Mouse (Mus musculus) c-Kit-negative CD71-positive TER-119-positive erythroid progenitor cells, embryonic 14.5 days (primary cell): Measurements from ENCODE around the gene Hspa1l.
"Not testable (repeated sequence)": the region's sequence is repeated elsewhere in the genome, so short reads cannot be mapped to it uniquely, and the experiment has no call there.

Experiments used
- DNase-seq: peaks from one replicate; pipeline ENCODE4 v3.0.0-alpha.2; 2013; ENCODE audit warnings: low read depth, low spot score

Gene Hspa1l

GRCm38 (mm10) chr17:34975581-34976492 is 3.3 kb downstream of the Hspa1l start:
- DNase-seq: no peak

DNA sequence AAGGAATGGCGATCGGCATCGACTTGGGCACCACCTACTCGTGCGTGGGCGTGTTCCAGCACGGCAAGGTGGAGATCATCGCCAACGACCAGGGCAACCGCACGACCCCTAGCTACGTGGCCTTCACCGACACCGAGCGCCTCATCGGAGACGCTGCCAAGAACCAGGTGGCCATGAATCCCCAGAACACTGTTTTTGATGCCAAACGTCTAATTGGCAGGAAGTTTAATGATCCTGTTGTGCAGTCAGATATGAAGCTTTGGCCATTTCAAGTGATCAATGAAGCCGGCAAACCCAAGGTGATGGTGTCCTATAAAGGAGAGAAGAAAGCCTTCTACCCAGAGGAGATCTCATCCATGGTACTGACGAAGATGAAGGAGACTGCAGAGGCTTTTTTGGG is 4.5 kb downstream of the Hspa1l start:
- DNase-seq: no peak

DNA sequence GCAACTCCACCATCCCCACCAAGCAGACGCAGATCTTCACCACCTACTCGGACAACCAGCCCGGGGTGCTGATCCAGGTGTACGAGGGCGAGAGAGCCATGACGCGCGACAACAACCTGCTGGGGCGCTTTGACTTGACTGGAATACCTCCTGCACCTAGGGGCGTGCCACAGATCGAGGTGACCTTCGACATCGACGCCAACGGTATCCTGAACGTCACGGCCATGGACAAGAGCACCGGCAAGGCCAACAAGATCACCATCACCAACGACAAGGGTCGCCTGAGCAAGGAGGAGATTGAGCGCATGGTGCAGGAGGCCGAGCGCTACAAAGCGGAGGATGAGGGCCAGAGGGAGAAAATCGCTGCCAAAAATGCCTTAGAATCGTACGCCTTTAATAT is 5.7 kb downstream of the Hspa1l start:
- DNase-seq: no peak

GRCm38 (mm10) chr17:34979631-34980030 is 7.1 kb downstream of the Hspa1l start:
- no peak for DNase-seq

DNA sequence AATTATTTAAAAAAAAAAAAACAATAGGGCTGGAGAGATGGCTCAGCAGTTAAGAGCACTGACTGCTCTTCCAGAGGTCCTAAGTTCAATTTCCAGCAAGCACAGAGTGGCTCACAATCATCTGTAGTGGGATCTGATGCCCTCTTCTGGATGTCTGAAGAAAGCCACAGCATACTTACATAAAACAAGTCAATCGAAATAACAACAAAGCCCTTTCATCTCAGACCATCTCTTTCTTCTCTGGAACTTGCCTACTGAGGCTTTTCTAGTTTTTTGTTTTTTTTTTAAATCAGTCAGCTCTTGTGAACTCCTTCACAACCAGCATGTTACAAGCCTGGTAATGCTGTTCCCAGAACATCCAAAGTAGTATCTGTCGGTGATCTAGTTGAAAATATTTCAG is 8.2 kb downstream of the Hspa1l start:
- no peak for DNase-seq

DNA sequence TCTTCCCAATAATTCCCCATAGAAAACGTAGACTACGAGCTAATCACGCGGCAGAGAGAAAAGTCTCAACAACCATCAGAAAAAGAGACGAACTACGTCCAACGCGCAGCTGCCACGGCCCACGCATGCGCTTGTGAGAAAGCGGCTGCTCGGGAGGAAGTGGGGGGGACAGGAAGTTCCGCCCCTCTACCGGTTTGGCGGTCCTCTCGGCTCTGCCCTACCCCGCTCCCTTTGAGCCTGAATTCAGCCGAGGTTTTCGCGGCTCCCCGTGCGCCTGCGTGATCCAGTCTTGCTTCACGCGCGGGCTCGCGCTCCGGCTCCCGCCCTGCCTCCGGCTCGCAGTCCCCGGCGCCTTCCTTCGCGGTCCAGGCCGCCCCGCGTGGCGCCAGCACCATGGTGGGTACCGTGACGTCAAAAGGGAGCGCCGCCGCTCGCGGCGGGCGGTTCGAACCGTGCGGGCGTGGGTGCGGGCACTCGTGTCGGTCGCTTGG is 9.2 kb downstream of the Hspa1l start, which contains the start of gene Lsm2:
TSS of gene Lsm2 (plus strand) at position 173 of the 491 bp plus-strand sequence.
- DNase-seq: peak; percentile 78

GRCm38 (mm10) chr17:34982328-34982727 is 9.8 kb downstream of the Hspa1l start:
- DNase-seq: no peak

- DNase-seq: no peak
These were observed 11.7 kb downstream of the Hspa1l start for GRCm38 (mm10) chr17:34984218-34984617.

GRCm38 (mm10) chr17:34994751-34995150 is 22.2 kb downstream of the Hspa1l start:
- no peak for DNase-seq

DNA sequence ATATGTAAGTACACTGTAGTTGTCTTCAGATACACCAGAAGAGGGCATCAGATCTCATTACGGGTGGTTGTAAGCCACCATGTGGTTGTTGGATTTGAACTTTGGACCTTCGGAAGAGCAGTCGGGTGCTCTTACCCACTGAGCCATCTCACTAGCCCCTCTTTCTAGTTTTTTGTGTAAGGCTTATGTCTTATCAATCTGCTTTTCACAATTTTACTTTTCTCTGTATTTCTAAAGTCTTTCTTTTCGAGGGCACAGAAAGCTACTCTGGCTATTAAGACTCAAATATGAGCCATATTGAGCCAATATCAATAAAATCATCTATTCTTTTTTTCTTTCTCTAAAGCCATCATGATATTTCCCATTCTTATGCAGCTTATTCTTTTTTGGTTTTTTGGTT is 22.7 kb downstream of the Hspa1l start:
- DNase-seq: not testable (repeated sequence)

GRCm38 (mm10) chr17:34995927-34996326 is 23.4 kb downstream of the Hspa1l start:
- DNase-seq: not testable (repeated sequence)

DNA sequence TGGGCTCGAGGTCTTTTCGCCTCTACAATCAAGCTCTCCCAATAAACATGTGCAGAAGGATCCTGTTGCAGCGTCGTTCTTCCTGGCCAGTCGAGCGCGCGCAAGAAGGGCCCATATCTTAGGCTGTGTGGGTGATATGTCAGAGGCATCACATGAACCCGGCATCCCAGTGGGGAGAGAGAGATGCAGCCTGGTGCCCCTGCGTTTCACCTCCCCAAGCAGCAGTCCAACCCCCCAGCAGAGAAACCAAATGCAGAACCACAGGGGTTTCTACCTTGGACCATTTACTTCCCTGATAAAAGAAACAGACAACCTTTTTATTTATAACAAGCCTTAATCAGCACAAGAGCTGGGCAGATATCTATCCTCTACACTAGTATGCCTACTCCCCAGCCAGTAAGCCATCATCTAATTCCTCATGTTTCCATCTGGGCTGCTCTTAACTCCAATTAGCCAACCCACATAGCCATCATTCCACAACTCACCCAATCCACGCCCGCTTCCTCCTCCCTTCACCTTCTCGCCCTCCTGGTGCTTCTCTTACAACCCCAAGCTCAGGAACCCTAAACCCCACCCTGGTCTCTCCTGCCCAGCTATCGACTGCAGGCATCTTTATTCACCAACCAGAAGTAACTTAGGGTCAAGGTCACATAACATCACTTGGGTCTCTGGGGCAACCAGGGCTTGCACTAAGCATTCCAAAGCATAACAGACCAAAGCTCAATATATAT is 24.1 kb downstream of the Hspa1l start:
- no peak for DNase-seq

GRCm38 (mm10) chr17:34997142-34997483 is 24.6 kb downstream of the Hspa1l start:
- no peak for DNase-seq

- no peak for DNase-seq
These were observed 26.3 kb downstream of the Hspa1l start for GRCm38 (mm10) chr17:34998526-34999430.

- DNase-seq: not testable (repeated sequence)
These were observed 27.6 kb downstream of the Hspa1l start for GRCm38 (mm10) chr17:34999871-35000716.

DNA sequence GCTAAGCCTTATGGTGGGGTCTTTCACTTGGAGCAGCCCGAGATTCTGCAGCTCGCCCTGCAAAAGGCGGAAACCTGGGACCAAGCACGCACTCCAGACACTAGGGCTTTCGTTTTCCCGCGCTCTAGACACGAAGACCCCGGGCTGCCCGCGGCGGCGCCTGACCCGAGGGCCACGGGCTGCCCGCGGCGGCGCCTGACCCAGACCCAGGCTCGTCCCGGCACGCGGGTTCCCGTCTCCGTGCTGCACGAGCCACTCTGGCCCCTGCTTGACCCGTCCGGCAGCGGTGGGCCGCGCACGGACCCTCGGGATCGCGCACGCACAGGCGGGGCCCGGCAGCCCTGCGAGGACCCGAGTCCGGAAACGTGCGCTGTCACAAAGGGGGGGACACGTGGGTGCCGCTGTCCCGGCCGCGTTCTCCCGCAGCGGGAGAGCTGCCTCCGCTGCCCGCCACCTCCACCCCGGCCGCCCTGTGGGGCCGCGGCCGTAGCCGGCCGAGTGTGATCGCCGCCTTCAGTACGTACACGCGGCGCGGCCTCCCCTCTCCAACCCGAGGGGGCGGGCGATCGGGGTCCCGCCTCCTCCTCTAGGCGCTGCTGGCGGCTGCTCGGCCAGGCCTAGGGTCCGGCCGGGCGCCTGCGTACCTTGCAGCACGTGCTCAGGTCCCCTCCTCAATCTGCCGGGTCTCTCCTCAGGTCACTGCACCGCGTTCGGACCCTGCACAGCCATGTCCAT is 28.4 kb downstream of the Hspa1l start, which contains the start of gene Vars:
TSS of gene Vars (plus strand) at position 271 of the 735 bp plus-strand sequence.
- DNase-seq: peak; percentile 74

- DNase-seq: no peak
These were observed 29.1 kb downstream of the Hspa1l start for GRCm38 (mm10) chr17:35001452-35002152.

GRCm38 (mm10) chr17:35002153-35002865 is 29.8 kb downstream of the Hspa1l start:
- no peak for DNase-seq
